Mouse (Mus musculus): ENCODE results near the gene Zfp697. TPM values are rescaled to one million over a fixed set of nuclear protein-coding genes. Genes with fewer than 3 reads are reported as not detected.
"Not testable (repeated sequence)": the region's sequence is repeated elsewhere in the genome, so short reads cannot be mapped to it uniquely, and the experiment has no call there.

Zfp697 gene
- polyA plus RNA-seq, 1 experiment from 2014 or later: 8.8 TPM

DNA sequence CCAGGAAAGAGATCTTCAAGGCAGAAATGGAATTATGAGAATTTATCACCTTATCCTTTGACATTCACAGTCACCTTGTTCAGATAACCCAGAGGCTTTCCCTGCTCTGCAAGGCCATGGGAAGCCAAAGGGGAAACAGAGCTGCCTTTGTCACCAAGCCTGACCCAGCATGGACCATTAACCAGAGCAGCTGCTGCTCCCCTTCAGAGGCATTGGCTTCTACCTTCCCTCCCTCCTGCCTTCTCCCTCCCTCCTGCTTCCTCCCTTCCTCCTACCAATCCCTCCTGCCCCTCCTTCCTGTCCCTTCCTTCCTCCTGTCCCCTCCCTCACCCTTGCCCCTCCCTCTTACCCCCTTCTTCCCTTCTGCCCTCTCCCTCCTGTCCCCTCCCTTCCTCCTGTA lies 111.9 kb downstream of the Zfp697 start:
- not testable (repeated sequence) for H3K4me1 ChIP-seq; H3K4me2 ChIP-seq (replicated peaks); H3K4me3 ChIP-seq; H3K9me3 ChIP-seq; H3K27me3 ChIP-seq; H3K27ac ChIP-seq; H3K9ac ChIP-seq; ATAC-seq (ENCODE audit: insufficient number of reproducible peaks, insufficient read depth, low FRiP score, low TSS enrichment); H3K36me3 ChIP-seq

DNA sequence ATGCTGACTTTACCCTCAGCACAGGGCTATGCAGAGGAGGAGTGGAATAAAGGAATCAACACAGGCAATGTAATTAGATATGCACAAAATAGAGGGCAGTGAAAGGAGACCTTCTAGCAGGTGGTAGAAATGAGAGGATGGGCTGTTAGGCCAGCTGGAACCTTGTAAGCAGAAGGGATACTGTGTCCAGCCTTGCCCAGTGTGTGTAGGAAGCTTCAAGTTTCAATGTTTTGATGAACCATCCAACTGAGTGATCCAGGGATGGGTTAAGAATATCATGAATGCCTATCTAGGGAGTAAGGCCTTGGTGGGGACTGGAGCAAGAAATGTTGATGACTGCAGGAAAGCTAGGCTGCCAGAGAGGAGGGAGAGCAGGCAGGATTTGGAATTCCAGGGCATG lies 112.8 kb downstream of the Zfp697 start:
- not testable (repeated sequence) for H3K4me2 ChIP-seq (replicated peaks); ATAC-seq (ENCODE audit: insufficient number of reproducible peaks, insufficient read depth, low FRiP score, low TSS enrichment); H3K9ac ChIP-seq; H3K36me3 ChIP-seq; H3K9me3 ChIP-seq; H3K27me3 ChIP-seq; H3K27ac ChIP-seq; H3K4me1 ChIP-seq; H3K4me3 ChIP-seq

DNA sequence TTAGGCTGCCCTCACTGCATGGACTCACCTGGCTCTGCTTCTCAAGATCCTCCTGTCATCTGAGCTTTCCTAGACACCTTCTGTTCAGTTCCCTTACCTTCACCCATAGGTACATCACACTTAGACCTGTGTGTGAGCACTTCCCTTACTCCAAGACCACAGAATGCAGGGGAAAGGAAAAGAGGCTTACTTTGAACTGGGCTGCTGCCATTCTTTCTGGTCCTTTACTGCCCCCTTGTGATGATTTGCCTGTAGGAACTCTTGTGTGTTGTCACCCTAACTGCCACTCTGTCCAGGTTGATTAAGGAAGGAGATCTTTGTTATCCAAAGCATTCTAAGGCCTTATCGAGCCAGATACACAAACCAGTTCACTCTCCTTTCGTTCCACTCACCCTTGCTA lies 114.5 kb downstream of the Zfp697 start:
- not testable (repeated sequence) for H3K27ac ChIP-seq; ATAC-seq (ENCODE audit: insufficient number of reproducible peaks, insufficient read depth, low FRiP score, low TSS enrichment); H3K9me3 ChIP-seq; H3K4me1 ChIP-seq; H3K27me3 ChIP-seq; H3K36me3 ChIP-seq; H3K4me2 ChIP-seq (replicated peaks); H3K9ac ChIP-seq; H3K4me3 ChIP-seq
- WGBS: no CpG with 5 or more reads among the region's 2 CpGs

DNA sequence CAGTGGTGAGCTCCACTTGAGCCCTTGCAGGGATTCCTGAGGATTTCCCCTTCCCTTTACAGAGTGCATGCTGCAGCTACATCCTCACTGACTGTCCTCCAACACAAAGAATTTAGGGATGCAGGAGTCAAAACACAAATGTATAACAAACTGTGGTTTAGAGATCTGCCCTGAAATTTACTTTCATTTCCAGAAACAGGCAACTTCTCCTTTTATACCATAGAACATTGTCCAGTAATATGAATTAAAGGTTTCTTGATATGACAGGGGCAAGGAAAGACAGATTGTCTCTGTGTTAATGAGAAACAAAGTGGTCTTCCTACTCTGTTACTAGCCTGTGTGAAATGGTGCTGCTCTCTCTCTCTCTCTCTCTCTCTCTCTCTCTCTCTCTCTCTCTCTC lies 115.1 kb downstream of the Zfp697 start:
- not testable (repeated sequence) for H3K4me2 ChIP-seq (replicated peaks); H3K4me3 ChIP-seq; H3K9ac ChIP-seq; ATAC-seq (ENCODE audit: insufficient number of reproducible peaks, insufficient read depth, low FRiP score, low TSS enrichment); H3K4me1 ChIP-seq; H3K36me3 ChIP-seq; H3K9me3 ChIP-seq; H3K27ac ChIP-seq; H3K27me3 ChIP-seq

DNA sequence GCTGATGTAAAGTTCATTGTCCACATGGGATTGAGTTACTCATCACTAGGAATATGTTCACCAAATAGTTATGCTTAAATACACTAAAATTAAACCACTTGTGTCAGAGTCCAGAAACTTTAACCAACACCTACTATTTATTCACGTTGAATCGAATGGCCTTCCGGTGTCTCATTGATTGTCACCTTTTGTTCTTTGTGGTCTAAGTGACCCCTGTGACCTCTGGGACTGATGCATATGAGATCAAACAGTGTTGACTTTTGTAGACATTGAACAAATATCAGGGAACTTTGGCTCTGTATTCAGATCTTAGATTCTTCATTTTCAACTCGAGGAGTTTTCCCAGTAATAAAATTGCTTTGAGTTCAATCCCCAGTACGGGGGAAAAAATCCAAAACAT lies 125.0 kb downstream of the Zfp697 start:
- ATAC-seq (ENCODE audit: insufficient number of reproducible peaks, insufficient read depth, low FRiP score, low TSS enrichment); H3K4me2 ChIP-seq (replicated peaks); H3K4me1 ChIP-seq; H3K4me3 ChIP-seq; H3K36me3 ChIP-seq; H3K9ac ChIP-seq; H3K27me3 ChIP-seq; H3K27ac ChIP-seq; H3K9me3 ChIP-seq: not testable (repeated sequence)
- no CpG with 5 or more reads among the region's 5 CpGs for WGBS

DNA sequence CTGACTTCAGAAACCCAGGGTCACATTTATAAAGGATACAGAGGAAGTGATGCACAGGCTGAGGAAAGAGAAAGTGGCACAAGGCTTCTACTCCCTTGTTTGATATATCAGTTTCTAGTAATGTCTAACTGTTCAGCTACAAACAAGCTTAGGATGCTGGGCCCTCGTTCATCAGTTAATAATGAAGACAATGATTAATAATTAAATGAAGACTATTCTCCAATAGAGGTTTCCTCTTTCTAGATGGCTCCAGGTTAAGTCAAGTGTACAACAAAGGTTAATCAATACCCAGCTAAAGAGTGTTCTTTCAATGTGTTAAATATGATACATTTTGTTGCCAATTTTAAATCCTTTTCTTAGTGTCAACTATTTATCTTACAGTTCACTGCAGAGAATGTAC lies 128.2 kb downstream of the Zfp697 start, which contains the start of gene Hsd3b4:
TSS of gene Hsd3b4 (minus strand) at position 101 of the 400 bp plus-strand sequence.
- H3K27me3 ChIP-seq; H3K4me2 ChIP-seq (replicated peaks); H3K4me1 ChIP-seq; H3K27ac ChIP-seq; H3K9ac ChIP-seq; H3K9me3 ChIP-seq; H3K36me3 ChIP-seq; H3K4me3 ChIP-seq; ATAC-seq (ENCODE audit: insufficient number of reproducible peaks, insufficient read depth, low FRiP score, low TSS enrichment): not testable (repeated sequence)
- no CpG with 5 or more reads among the region's 1 CpGs for WGBS

DNA sequence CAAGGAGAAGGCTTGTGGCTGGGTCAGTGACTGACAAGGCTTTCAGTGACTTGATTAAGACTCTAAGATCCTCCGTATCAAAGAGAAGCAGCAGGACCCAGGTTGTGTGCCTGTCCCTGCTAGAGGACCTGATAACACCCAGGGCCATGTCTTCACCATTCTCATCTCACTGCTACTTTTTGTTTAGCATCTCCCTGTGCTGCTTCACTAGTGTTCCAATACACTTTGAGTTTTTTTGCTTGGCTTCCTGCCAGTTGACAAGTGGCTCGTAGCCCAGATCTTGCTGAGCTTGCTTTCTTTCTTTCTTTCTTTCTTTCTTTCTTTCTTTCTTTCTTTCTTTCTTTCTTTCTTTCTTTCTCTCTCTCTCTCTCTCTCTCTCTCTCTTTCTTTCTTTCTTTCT lies 140.5 kb downstream of the Zfp697 start:
- not testable (repeated sequence) for H3K4me3 ChIP-seq; H3K36me3 ChIP-seq; H3K27me3 ChIP-seq; H3K4me1 ChIP-seq; ATAC-seq (ENCODE audit: insufficient number of reproducible peaks, insufficient read depth, low FRiP score, low TSS enrichment); H3K9me3 ChIP-seq; H3K27ac ChIP-seq; H3K4me2 ChIP-seq (replicated peaks); H3K9ac ChIP-seq
- 67% methylated on average over 1 of the region's 2 CpGs for WGBS

DNA sequence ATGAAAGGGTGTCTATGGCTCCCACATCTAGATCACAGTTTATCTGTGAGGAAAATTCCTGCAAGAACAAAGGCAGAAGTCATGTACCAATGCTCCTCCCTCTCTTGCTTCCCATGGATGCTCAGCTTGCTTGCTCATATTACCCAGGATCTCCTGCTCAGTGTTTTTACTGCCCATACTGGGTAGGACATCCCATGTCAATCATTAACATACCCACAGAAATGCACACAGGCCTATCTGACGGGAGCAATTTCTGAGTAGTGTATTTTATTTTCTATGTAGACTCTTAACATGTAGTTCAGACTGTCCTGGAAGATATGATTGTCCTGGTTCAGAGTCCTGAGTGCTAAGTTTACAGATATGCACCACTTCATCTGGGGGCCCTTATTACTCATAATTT lies 142.3 kb downstream of the Zfp697 start:
- H3K27me3 ChIP-seq; H3K4me2 ChIP-seq (replicated peaks); H3K9ac ChIP-seq; H3K4me1 ChIP-seq; ATAC-seq (ENCODE audit: insufficient number of reproducible peaks, insufficient read depth, low FRiP score, low TSS enrichment); H3K27ac ChIP-seq; H3K36me3 ChIP-seq; H3K4me3 ChIP-seq; H3K9me3 ChIP-seq: not testable (repeated sequence)
- no CpG with 5 or more reads among the region's 1 CpGs for WGBS

DNA sequence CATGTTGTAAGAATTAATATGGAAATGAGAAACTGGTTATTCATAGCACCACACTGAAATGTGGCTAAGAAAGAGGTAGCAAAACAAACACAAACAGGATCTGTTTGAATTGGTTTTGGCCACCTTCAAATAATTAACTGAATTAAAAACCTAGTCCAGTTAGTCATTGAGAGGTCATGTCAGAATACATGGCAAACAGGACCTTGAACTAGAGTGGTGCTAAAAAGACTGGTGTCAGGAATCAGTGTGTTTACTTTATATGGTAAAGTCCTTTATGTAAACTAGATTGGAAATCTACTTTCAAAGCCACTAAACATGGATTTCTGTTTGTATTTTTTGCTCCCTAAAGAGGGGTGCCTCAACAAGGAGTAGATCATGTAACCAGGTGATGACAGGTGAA lies 142.7 kb downstream of the Zfp697 start:
- not testable (repeated sequence) for H3K36me3 ChIP-seq; H3K4me3 ChIP-seq; H3K27me3 ChIP-seq; H3K9me3 ChIP-seq; H3K9ac ChIP-seq; H3K4me2 ChIP-seq (replicated peaks); ATAC-seq (ENCODE audit: insufficient number of reproducible peaks, insufficient read depth, low FRiP score, low TSS enrichment); H3K4me1 ChIP-seq; H3K27ac ChIP-seq

DNA sequence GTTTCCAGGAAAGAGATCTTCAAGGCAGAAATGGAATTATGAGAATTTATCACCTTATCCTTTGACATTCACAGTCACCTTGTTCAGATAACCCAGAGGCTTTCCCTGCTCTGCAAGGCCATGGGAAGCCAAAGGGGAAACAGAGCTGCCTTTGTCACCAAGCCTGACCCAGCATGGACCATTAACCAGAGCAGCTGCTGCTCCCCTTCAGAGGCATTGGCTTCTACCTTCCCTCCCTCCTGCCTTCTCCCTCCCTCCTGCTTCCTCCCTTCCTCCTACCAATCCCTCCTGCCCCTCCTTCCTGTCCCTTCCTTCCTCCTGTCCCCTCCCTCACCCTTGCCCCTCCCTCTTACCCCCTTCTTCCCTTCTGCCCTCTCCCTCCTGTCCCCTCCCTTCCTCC lies 165.4 kb downstream of the Zfp697 start:
- not testable (repeated sequence) for H3K27ac ChIP-seq; H3K9me3 ChIP-seq; H3K4me1 ChIP-seq; H3K27me3 ChIP-seq; H3K9ac ChIP-seq; H3K4me3 ChIP-seq; H3K4me2 ChIP-seq (replicated peaks); ATAC-seq (ENCODE audit: insufficient number of reproducible peaks, insufficient read depth, low FRiP score, low TSS enrichment); H3K36me3 ChIP-seq

DNA sequence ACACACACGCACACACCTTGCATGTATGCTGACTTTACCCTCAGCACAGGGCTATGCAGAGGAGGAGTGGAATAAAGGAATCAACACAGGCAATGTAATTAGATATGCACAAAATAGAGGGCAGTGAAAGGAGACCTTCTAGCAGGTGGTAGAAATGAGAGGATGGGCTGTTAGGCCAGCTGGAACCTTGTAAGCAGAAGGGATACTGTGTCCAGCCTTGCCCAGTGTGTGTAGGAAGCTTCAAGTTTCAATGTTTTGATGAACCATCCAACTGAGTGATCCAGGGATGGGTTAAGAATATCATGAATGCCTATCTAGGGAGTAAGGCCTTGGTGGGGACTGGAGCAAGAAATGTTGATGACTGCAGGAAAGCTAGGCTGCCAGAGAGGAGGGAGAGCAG lies 166.2 kb downstream of the Zfp697 start:
- not testable (repeated sequence) for H3K9ac ChIP-seq; H3K4me2 ChIP-seq (replicated peaks); H3K36me3 ChIP-seq; H3K27ac ChIP-seq; ATAC-seq (ENCODE audit: insufficient number of reproducible peaks, insufficient read depth, low FRiP score, low TSS enrichment); H3K4me1 ChIP-seq; H3K9me3 ChIP-seq; H3K27me3 ChIP-seq; H3K4me3 ChIP-seq
- WGBS: no CpG with 5 or more reads among the region's 1 CpGs

DNA sequence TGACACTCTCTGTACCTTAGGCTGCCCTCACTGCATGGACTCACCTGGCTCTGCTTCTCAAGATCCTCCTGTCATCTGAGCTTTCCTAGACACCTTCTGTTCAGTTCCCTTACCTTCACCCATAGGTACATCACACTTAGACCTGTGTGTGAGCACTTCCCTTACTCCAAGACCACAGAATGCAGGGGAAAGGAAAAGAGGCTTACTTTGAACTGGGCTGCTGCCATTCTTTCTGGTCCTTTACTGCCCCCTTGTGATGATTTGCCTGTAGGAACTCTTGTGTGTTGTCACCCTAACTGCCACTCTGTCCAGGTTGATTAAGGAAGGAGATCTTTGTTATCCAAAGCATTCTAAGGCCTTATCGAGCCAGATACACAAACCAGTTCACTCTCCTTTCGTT lies 168.0 kb downstream of the Zfp697 start:
- not testable (repeated sequence) for H3K9ac ChIP-seq; H3K27ac ChIP-seq; H3K4me3 ChIP-seq; H3K4me1 ChIP-seq; H3K4me2 ChIP-seq (replicated peaks); H3K27me3 ChIP-seq; H3K36me3 ChIP-seq; ATAC-seq (ENCODE audit: insufficient number of reproducible peaks, insufficient read depth, low FRiP score, low TSS enrichment); H3K9me3 ChIP-seq
- WGBS: no CpG with 5 or more reads among the region's 2 CpGs

DNA sequence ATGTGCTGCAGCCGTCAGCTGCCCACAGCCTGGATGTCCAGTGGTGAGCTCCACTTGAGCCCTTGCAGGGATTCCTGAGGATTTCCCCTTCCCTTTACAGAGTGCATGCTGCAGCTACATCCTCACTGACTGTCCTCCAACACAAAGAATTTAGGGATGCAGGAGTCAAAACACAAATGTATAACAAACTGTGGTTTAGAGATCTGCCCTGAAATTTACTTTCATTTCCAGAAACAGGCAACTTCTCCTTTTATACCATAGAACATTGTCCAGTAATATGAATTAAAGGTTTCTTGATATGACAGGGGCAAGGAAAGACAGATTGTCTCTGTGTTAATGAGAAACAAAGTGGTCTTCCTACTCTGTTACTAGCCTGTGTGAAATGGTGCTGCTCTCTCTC lies 168.6 kb downstream of the Zfp697 start:
- not testable (repeated sequence) for H3K4me3 ChIP-seq; ATAC-seq (ENCODE audit: insufficient number of reproducible peaks, insufficient read depth, low FRiP score, low TSS enrichment); H3K27ac ChIP-seq; H3K27me3 ChIP-seq; H3K4me1 ChIP-seq; H3K36me3 ChIP-seq; H3K9ac ChIP-seq; H3K9me3 ChIP-seq; H3K4me2 ChIP-seq (replicated peaks)
- no CpG with 5 or more reads among the region's 1 CpGs for WGBS

Measured in embryonic facial prominence, embryonic 12.5 days (tissue).